Mouse (Mus musculus) cerebellum, postnatal 14 days (tissue): ENCODE measurements at regions not wholly inside any gene's neighbourhood (a gene's known extent, or its start where the extent isn't known, plus 50 kb on each side); places are given as distances from the start of the nearest gene placed in this dataset.

Experiments used
- DNase-seq, 2 experiments: peaks; one replicate each; pipeline ENCODE4 v3.0.0; 2021; ENCODE audit warnings: mixed read lengths in 2 of 2

DNA sequence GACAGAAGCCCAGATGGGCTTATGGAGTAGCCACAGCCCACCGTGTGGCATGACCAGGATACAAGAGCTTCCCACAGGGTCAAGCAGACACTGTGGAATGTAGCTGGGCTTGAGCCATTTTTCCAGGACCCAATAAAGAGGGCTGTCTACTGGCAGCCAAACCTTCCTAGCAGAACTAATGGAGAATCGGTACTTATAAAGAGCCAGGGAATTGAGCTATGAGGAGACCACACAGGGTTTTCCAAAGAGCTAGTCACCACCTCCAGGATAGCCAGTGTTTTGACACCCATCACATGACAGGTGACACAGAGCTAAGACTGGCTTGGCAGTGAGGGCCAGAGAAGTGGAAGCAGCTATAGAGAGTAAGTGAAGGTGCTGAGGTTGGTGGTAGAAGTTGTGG is 149.9 kb downstream of the Map2k4 start:
- DNase-seq, result peak in 1 of 2 experiments; percentile 9

DNA sequence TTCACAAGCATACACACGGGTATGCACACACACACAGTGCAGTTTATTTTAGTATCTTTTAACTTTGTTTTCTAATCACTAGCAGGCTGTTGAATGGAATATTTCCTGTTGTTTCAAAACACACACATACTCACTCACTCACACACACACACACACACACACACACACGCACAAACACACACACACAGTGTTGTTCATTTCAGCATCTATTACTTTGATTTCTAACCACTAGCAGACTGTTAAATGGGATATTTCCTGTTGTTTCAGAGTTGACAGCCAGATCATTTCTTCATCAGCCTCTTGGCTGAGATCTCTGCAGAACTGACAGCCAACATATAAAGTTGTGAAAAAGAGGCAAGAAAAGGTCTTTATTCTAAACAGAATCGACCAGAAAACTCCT is 150.9 kb downstream of the Map2k4 start:
- no peak for DNase-seq

DNA sequence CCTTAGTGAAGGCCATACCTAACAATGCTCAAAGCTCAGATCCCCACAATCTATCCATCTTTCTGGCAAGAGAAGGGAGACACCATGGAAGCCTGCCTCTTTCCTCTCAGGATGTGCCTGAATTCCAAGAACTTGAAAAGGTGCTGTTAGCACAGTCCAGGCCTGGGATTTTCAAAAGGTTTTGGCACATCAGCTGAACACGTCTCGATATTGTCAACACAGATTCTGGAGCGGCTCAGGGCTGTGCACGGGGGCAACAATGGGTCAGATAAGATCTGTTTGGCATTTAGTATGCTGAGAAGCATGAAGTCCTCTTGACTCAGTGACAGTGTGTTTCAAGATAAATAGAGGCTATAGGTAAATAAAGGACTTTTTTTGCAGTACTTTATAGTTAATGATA is 152.8 kb downstream of the Map2k4 start:
- DNase-seq, result no peak

DNA sequence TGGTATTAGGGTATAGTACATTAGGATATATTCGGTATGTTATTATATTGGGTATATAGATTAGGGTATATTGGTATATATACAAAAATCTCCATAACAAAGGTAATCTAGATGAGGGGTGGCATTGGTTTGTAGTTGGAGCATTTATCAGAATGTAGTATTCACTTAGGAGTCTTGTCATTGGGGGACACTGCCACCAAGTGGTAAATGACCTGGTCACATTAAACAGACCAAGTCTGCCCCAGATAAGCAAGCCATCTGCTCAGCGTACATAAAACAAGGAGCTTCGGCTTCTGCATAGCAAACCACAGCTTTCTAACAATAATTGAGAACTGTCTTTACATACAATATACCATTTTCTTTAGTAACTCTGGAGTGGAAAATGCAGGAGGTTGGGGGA is 156.9 kb downstream of the Map2k4 start:
- DNase-seq, result peak; percentile 85 to 87

DNA sequence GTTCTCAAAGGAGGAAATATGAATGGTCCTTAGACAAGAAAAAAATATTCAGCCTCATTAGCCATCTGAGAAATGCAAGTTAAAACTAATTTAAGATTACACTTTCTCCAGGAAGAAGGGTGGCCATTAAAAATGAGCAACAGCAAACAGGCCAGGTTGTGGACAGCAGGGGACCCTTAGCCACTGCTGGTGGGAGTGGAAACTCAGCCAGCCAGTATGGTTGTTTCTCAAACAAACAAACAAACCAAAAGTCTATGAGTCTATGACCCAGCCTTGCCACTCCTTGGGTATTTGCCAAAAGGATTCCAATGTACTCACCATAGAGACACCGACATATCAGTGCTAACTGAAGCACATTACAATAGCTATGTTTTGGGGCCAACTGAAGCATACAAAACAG is 157.7 kb downstream of the Map2k4 start:
- DNase-seq, result peak; percentile 41 to 61

DNA sequence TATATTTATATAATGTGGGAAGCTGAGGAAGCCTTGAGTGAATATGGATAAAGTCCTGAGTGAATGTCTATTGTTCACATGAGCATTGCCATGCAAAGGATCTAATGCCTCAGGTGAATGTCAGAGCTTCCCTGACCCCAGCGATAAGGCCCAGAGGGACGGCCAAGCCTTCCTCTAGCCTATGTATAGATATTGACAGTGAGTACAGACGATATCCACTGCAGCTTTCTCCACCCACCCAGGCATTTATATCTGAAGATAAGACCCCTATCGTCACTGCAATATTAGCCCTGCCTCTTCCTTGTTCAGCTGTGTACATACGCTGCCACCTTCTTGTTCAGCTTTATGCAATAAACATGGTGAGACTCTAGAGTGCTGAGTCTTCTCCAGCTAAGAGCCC is 158.8 kb downstream of the Map2k4 start:
- DNase-seq, result no peak

DNA sequence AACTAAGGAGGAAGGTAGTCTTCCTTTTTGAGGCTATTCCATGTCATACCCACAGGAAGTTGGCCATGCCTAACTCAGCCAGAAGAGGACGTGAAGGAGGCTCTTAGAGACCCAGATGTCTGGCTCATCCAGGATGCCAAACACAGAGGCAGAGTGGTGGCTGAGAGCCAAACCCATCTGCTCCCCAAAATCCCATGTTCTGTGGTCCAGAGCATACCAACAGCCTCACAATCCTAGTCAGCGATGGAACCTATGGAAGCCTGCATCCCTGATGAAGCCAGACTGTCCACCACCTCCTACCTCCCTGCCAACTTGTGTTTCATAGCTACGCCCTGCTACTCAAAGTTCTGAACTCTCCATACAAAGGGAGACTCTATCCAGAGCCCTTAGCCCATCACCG is 169.1 kb downstream of the Map2k4 start:
- DNase-seq, result no peak

DNA sequence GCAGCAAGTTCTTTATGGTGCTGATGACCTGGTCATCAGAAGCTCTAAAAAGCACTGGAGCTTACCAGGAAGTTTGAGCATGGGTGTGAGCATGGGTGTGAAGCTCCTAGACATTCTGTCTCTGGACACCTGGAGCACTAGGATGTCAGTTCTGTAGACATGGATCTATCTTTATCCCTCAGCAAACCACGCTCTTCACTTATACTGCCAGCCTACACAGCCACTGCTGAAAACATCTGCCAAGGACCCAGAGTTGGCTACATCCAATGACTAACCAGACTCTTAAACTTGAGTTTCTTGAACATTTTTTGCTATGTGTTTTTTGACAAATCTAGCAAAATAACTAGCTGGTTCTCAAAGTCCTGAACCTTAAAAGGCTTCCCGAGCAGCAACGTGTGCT is 177.6 kb downstream of the Map2k4 start:
- DNase-seq, result no peak

DNA sequence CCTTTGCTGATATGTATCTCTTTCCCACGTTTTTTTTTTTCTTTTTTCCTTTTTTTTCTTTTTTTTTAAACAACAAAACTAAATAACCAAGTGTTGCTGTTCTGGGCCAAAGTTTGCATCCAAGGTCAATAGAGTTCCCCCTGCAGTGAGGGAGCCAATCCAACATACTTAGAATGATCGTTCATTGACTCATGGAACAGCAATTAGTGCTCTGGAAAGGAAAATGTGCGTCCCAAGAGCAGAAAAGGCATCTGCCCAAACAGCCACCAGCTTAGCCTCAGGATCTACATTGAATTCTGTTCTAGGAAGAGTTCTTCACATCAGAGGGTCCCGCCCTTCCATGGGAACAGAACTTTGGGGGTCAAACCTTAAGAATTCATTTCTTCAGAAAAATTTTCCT is 179.0 kb downstream of the Map2k4 start:
- no peak for DNase-seq

DNA sequence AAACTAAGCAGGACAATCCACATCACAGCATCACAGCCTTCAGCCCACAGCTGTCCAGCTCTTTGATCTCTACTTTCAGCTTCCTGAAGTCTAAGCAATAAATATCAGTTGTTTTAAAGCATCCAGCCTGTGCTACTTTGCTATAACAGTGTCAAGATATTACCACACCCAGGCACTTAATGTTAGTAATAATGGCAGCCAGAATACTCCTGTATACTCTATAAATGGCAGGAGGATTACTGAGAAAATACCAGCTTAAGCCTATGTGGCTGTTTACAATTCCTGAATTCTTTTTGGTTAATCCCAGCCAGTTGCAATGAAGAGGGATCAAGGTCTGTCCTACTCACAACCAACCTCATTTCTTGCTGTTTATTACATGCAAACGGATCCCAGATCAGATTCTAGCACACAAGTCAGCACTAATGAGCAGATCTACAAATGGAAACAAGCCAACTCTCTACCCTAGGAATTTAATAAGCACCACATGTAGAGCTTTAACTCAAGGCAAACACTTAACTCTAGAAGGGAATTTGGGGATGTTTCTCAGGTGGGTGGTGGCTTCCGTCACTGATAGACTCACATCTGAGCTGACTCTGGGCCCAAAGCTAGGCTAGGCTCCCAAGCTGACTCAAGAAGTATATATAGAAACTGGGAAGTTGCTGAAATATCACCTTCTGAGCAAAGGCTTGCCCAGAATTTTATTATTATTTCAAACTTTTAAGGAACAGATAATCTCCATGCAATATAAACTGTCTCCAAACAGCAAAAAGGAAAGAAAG is 190.6 kb downstream of the Map2k4 start:
- DNase-seq, result no peak

DNA sequence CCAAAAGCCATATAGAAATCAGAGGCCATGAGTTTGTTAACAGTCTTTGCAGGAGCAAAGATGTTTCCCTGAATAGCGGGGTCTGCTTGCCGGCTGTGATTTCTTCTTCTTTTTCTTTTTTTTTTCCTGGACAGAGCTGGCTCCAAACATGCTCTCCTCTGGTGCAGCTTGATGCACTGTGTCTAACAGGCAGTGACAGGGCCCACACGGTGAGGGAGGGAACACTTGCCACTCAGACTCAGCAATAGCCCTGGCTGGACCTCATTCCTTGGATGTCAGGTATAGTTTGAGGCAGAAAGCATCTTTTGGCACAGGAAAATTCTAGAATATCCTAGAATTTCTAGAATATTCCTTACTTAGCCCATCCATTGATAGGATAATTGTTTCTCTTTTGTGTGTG is 199.6 kb downstream of the Map2k4 start:
- DNase-seq, result peak; percentile 80 to 87

DNA sequence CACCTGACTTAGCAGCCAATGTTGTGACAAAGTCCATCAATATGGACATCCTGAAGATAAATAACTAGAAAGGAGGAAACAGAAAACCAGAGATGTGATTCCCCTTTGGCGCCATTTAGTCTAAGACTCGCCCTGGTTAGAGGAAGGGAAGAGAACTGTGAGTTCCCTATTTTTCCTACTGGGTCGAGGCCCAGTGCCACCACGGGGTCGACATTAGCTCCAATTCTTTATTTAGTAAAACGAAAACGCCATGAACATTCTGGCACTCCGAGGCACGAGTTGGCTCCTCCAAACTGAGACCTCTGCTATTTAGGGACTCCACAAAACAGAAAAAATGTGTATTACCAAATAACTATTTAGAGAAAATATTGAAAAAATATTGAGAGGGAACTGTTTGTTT is 220.3 kb downstream of the Map2k4 start:
- peak; percentile 61 to 76 for DNase-seq

DNA sequence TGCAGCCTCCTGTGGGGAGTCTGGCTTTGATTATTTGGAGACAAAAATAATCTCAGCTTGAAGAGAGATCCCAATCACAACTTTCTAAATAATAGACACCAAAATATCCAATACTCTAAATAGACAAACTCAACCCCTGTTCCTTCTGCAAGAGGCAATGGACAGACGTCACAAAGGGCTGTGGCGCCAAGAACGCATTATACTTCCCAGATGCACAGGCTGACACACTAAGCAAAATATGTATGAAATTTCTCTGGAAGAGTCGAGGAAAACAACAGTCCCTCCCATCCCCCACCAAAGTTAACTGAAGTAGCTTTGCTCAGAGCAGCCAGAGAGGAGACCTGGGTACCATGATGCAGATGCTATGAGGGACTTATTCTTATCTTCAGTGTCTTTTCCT is 229.9 kb downstream of the Map2k4 start:
- DNase-seq, result no peak

DNA sequence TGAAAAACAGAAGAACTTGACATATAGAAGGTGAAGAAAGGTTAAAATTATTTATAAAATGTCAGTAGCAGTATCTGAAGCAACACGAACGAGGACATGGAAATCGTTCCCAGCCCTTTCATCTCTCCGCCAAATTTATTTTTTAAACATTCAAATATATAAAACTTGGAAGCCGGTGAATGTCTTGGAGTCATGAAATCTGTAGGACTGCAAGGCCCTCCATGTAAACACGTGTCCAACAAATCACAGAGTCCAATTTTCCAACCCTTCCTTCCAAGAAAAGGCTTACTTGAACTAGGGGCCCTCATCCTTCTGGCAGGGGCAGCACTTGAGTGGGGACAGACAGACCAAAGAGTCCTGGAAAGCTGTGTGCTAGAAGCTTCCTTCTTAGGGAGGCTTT is 237.0 kb downstream of the Map2k4 start:
- DNase-seq, result no peak

DNA sequence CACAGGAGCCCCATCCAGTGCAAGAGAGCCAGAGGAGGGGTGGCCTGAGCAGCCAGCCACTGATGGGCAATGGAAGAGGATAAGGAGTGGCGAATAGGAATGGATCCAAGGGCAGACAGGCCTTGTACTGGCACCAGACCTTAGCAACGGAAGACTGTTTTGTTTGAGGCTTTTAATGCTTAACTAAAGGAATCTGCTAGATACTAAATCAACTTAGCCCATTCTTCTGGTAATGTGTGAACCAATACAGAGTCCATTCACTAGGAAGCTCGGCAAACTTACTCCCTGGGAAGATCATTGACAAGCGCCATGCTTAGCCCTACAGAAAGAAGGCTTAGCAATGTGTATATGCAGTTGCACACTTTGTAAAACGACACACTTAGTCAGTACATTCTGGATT is 243.8 kb downstream of the Map2k4 start:
- DNase-seq, result no peak

DNA sequence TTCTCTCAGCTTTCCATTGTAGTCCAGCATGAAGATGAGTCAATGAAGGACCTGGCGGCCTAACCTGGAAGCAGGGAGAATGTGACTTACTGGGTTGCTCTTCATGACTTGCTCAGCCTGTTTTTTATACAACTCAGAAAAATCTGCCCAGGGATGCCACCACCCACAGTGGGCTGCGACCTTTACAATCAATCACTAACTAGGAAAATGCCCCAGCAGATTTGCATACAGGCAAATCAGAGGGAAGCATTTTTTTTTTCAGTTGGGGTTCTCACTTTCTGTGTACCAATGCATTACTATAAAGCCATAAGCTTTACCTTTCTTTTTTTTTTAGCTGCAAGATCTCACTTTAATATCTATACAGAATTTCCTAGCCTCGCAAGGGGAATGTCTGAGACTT is 244.5 kb downstream of the Map2k4 start:
- DNase-seq, result no peak

DNA sequence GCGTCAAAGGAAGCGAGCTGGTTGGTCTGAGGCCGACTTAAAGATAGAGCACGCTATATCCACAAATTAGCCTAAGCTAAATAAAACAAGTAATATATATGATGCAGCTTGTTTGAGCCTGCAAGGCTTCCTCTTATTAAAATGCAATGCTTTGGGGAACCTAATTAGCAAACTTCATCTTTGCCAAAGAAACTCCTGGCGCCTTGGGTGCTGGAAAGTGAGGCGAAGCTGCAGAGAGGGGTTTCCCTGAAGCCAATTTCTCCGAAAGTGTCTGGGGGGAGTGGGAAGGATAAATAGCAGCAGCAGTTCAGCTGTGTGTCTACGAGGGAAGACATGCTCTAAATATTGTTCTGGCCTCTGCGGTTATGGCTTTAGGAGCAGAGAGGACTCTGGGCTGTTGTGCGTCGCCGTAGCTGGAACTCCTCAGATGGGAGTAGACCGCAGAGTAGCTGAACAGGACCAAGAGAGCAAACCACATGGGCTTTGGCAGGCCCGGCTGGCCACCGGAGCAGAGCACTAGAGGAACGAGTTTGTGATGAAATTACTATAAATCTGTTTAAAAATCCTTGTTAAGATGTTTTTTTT is 251.0 kb downstream of the Map2k4 start:
- no peak for DNase-seq

DNA sequence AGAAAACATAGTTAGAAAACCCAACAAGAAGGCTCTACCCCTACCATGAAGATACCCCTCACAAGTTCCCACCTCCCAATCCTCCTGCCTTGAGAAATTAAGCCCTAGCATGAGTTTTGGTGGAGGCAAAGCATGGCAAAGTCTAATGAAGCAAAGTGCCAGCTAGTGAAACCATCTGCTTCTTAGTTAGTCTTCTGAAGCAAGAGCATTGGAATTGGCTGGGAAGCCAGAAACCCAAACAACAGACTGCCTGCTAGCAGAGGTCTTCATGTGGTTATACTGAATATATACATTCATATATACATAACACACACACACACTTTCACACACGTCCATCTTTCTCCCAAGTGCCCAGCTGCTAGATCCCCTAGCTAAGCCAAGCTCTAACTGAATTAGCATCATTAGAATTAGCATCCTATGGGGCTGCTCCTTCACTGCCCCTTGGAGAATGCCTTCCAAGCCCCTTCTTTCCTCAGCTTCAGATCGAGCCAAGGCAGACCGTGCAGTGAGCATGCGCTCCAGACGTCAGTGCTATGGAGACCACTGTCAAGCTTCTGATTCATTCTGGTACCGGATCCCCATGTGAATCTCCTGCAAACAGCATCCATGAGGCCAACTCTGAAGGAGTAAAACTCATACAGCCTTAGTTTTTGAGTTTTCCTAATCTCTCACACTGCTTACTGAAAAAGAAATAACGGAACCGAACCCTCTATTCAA is 252.2 kb downstream of the Map2k4 start:
- no peak for DNase-seq

DNA sequence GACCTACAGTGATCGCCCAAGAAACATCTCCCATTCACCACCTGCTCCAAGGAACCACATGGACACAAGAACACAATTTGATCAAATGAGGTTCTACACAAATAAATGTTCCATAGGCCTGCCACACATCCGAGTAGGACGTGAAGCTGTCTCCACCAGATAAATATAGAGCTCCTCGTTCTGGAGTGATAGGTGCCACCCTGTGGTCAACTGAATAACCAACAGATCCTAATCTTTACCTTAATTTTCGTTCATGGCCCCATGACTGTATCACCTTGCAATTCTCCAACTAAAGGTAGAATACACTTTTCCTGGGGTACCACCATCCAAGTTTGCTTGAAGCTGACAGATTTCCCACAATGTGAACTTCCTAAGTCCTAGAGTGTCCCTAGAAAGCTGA is 257.4 kb downstream of the Map2k4 start:
- DNase-seq, result peak; percentile 36 to 44

DNA sequence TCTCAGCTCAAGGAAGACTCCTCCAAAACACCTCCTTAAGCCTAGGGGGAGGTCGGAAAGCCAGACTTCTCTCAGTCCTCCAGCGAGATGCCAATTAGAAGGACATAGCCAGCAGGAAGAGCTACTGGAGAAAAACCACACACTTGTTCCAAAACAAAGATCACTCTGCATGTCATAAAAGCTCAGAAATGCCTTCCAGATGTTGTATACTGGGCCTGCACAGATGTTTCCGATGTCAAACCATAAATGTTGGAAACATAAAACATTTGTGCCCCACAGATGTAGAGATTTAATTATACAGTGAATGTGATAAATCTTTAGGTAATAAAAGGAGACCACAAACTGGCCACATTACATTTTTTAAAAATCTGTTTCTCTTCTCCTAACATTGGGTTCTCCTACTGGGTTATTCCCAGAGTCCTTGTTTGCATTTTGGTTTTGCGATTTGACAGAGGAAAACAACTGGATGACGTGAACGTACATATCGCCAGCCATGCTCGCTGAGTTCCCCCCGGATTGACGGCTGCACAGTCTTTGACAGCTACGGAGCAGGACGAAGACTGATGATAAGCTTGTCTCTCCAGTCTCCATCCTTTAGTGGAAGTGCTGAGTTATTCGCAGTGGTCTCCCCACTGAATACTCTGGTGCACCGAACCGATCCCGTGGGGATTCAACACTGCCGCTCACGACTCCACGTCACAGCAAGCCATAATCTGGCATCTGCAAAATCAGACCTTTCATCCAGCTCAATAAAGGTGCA is 235.5 kb upstream of the Myocd start:
- DNase-seq, result no peak

DNA sequence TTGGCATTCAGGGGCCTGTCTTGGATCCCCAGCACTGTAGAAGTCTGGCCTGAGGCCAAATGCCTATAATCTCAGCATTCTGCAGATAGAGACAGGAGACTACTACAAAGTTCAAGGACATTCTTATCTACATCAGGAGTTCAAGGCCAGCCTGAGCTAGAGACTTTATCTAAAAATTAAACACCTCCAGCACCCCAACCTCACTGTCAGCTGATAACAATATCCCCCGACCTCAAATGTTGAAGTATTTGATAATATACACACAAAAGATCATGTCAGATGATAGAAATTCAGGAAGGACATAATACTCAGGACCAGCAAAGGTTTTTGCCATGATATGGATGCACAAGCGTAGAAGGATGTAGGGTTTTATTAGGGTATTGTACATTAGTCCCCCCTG is 228.2 kb upstream of the Myocd start:
- DNase-seq, result no peak

DNA sequence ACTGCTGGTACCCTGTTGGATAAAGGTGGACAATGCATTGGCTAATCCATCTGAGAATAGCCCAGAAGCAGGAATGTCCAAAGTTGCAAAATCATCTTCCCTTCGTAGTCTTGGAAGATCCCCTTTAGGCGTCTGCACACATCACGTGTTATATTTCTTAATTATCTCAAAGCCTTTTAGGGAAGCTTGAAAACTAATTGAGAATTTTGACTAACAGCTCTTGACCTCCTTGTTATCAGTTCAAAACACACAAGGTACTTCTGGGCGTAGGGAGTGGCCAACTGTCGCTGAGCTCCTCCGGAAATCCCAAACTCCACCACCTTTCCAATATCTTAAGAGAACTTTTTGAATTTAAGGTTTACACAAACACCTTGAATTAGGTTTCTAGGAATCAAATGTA is 227.6 kb upstream of the Myocd start:
- DNase-seq, result no peak

DNA sequence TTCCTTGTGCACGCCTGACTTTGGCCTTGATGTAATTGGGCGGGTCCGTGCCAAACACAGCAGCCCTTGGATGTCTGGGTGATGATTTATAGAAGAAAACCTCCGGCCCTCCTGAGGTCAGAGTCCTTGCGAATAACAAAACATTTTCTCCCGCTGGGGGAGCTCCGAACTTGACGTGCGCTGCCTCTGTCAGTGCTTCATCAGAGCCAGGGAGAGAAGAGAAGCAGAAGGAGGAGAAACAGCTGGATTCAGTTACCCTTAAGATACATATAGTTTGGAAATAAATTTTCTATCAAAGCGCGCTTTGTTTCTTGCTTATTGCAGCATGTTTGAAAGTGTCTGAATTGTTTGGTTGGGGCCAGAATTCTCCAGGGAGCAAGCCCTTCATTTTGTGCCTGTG is 225.2 kb upstream of the Myocd start:
- DNase-seq, result no peak

DNA sequence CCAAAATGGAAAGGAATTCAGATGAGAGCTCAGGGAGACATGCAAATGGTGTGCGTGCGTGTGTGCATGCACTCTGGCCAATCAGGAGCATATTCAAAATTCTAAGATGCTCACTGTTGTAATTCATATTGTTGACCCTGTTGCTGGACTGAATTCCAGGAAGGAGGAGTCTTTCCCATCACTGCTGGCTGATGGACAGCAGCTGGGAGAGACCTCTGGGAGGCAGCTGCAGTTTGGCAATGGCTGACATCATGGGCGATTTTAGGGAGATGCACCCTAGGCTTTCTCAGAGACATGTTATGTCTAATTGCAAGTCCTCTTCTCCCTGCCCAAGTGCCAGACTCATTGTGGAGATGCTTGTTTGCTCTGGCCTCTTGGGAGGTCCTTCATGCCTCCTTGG is 220.6 kb upstream of the Myocd start:
- no peak for DNase-seq
